Mouse (Mus musculus): ENCODE measurements around the gene Thap3. TPM values are rescaled to one million over a fixed set of nuclear protein-coding genes. Genes with fewer than 3 reads are reported as not detected.
A peak's percentile ranks its signal among the peaks of the same experiment; 100 is the strongest.

The Thap3 gene
- polyA plus RNA-seq, 1 experiment from 2014 or later = 42.4 TPM

GRCm38 (mm10) chr4:152010091-152010706, 21.4 kb upstream of the Thap3 start:
- Histone ChIP-seq H3K36me3 (ENCODE audit: insufficient read depth, low read length) (peaks cover 27% of the 10 kb centered on the region), H3K4me1 (ENCODE audit: insufficient read depth, low read length) (peaks cover 31% of the 10 kb centered on the region), H3K27ac (ENCODE audit: low read length) (peak overlapping the region; percentile 92), H3K4me2 (replicated peaks; ENCODE audit: low read depth, low read length) (peak overlapping the region; percentile 99), H3K27me3 (ENCODE audit: insufficient read depth, low read length) (no peaks in the 10 kb centered on the region), H3K9me3 (ENCODE audit: low read length) (no peaks in the 10 kb centered on the region), H3K4me3 (ENCODE audit: low read length) (peak overlapping the region; percentile 83), H3K9ac (replicated peaks; ENCODE audit: low read length) (peak overlapping the region; percentile 83)
- 2% methylated on average over 10 of the region's 10 CpGs for WGBS
- ATAC-seq (ENCODE audit: low FRiP score, low TSS enrichment) = peak; percentile 8; the same call in 1 of the 2 replicates

DNA sequence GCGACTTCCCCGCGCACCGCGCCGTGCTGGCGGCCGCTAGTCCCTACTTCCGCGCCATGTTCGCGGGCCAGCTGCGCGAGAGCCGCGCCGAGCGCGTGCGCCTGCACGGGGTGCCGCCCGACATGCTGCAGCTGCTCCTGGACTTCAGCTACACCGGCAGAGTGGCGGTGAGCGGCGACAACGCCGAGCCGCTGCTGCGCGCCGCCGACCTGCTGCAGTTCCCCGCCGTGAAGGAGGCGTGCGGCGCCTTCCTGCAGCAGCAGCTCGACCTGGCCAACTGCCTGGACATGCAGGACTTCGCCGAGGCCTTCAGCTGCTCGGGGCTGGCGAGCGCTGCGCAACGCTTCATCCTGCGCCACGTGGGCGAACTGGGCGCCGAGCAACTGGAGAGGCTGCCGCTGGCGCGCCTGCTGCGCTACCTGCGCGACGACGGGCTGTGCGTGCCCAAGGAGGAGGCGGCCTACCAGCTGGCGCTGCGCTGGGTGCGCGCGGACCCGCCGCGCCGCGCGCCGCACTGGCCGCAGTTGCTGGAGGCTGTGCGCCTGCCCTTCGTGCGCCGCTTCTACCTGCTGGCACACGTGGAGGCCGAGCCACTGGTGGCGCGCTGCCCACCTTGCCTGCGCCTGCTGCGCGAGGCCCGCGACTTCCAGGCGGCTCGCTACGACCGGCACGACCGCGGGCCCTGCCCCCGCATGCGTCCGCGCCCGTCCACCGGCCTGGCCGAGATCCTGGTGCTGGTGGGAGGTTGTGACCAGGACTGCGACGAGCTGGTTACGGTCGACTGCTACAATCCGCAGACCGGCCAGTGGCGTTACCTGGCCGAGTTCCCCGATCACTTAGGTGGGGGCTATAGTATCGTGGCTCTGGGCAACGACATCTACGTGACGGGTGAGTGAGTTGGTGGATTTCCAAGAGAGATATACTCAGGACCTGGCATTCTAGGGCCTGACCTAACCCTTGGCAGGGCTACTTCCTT, 20.6 kb upstream of the Thap3 start:
- Histone ChIP-seq H3K4me1 (ENCODE audit: insufficient read depth, low read length) (peaks cover 31% of the 10 kb centered on the region), H3K4me3 (ENCODE audit: low read length) (peak overlapping the region; percentile 83), H3K9me3 (ENCODE audit: low read length) (no peaks in the 10 kb centered on the region), H3K36me3 (ENCODE audit: insufficient read depth, low read length) (peaks cover 19% of the 10 kb centered on the region), H3K9ac (replicated peaks; ENCODE audit: low read length) (peak overlapping the region; percentile 83), H3K4me2 (replicated peaks; ENCODE audit: low read depth, low read length) (peak overlapping the region; percentile 99), H3K27me3 (ENCODE audit: insufficient read depth, low read length) (no peaks in the 10 kb centered on the region), H3K27ac (ENCODE audit: low read length) (peak overlapping the region; percentile 92)
- WGBS = under 1% methylated on average over 110 of the region's 115 CpGs
- ATAC-seq (ENCODE audit: low FRiP score, low TSS enrichment) = peak; percentile 72

DNA sequence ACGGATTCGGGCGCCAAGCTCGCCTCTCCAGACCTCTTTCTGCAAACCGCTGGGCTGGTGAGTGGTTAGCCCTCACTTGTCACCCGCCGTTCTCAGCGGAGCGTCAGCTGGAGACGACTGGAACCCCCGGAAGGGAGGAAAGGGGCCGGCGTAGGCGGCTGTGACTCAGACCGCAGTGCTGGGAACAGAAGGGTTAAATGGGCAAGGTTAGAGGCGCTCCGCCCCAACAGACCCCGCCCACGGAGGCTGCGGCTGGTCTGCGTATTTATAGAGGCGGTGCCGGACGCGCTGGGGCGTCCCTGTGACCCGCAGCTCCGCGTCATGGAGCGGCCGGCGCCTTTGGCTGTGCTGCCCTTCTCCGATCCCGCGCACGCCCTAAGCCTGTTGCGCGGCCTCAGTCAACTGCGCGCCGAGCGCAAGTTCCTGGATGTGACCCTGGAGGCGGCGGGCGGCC, 19.9 kb upstream of the Thap3 start, which contains the start of gene Klhl21:
Gene Klhl21, plus strand, starts transcription at position 182 of the 454 bp plus-strand sequence.
- Histone ChIP-seq H3K4me1 (ENCODE audit: insufficient read depth, low read length) (peaks cover 31% of the 10 kb centered on the region), H3K4me2 (replicated peaks; ENCODE audit: low read depth, low read length) (peak within 1 kb of the TSS; percentile 99), H3K4me3 (ENCODE audit: low read length) (peak within 1 kb of the TSS; percentile 83), H3K27ac (ENCODE audit: low read length) (peak within 1 kb of the TSS; percentile 92), H3K9ac (replicated peaks; ENCODE audit: low read length) (peak within 1 kb of the TSS; percentile 83), H3K36me3 (ENCODE audit: insufficient read depth, low read length) (peaks cover 12% of the 10 kb centered on the region; the same call in 1 of the 2 replicates), H3K9me3 (ENCODE audit: low read length) (no peaks in the 10 kb centered on the region), H3K27me3 (ENCODE audit: insufficient read depth, low read length) (no peaks in the 10 kb centered on the region)
- under 1% methylated on average over 44 of the region's 45 CpGs for WGBS
- ATAC-seq (ENCODE audit: low FRiP score, low TSS enrichment) = peak; percentile 90

- WGBS = 0% methylated on average over 14 of the region's 14 CpGs
- Histone ChIP-seq H3K9me3 (ENCODE audit: low read length) (no peaks in the 10 kb centered on the region), H3K27ac (ENCODE audit: low read length) (peak overlapping the region; percentile 92), H3K4me2 (replicated peaks; ENCODE audit: low read depth, low read length) (peak overlapping the region; percentile 99), H3K36me3 (ENCODE audit: insufficient read depth, low read length) (peaks cover 8% of the 10 kb centered on the region; the same call in 1 of the 2 replicates), H3K27me3 (ENCODE audit: insufficient read depth, low read length) (no peaks in the 10 kb centered on the region), H3K9ac (replicated peaks; ENCODE audit: low read length) (peak overlapping the region; percentile 83), H3K4me3 (ENCODE audit: low read length) (peak overlapping the region; percentile 83), H3K4me1 (ENCODE audit: insufficient read depth, low read length) (peaks cover 31% of the 10 kb centered on the region)
- ATAC-seq (ENCODE audit: low FRiP score, low TSS enrichment) = peak; percentile 3; the same call in 1 of the 2 replicates
Observed at GRCm38 (mm10) chr4:152008148-152008500, 19.3 kb upstream of the Thap3 start.

- H3K4me2 ChIP-seq (replicated peaks; ENCODE audit: low read depth, low read length) = peak overlapping the region; percentile 99
- H3K27ac ChIP-seq (ENCODE audit: low read length) = peak overlapping the region; percentile 92
- H3K4me1 ChIP-seq (ENCODE audit: insufficient read depth, low read length) = peaks cover 31% of the 10 kb centered on the region
- H3K4me3 ChIP-seq (ENCODE audit: low read length) = peak overlapping the region; percentile 83
- no peaks in the 10 kb centered on the region for H3K27me3 ChIP-seq (ENCODE audit: insufficient read depth, low read length)
- H3K36me3 ChIP-seq (ENCODE audit: insufficient read depth, low read length) = peaks cover 3% of the 10 kb centered on the region; the same call in 1 of the 2 replicates
- H3K9ac ChIP-seq (replicated peaks; ENCODE audit: low read length) = peak overlapping the region; percentile 83
- no peaks in the 10 kb centered on the region for H3K9me3 ChIP-seq (ENCODE audit: low read length)
- ATAC-seq (ENCODE audit: low FRiP score, low TSS enrichment) = peak; percentile 25; the same call in 1 of the 2 replicates
- 8% methylated on average over 8 of the region's 8 CpGs for WGBS
Observed at GRCm38 (mm10) chr4:152007481-152008147, 18.8 kb upstream of the Thap3 start.

DNA sequence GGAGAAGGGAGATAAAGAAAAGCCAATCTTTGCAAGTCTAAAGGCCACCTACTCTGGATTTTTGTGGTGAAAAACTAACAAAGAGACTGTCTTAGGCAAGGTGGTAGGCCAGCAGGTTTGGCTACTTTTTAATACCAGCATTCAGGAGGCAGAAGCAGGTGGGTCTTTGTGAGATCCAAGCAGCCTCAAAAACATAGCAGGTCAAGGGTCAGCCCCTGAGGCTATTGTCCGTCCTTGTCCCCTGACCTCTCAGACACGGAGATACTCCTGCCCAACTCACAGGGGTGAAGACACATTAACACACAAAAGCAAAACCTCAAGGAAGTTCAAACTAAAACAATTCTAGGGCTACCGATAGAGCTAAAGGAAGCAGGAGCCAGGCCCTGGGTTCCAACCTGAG, 18.0 kb upstream of the Thap3 start:
- Histone ChIP-seq H3K36me3 (ENCODE audit: insufficient read depth, low read length) (no peaks in the 10 kb centered on the region), H3K4me1 (ENCODE audit: insufficient read depth, low read length) (peaks cover 31% of the 10 kb centered on the region), H3K9ac (replicated peaks; ENCODE audit: low read length) (no peak overlapping the region), H3K9me3 (ENCODE audit: low read length) (no peaks in the 10 kb centered on the region), H3K27ac (ENCODE audit: low read length) (0 out of 2 replicates have a peak overlapping the region, but pooled peaks have one; percentile 92), H3K4me3 (ENCODE audit: low read length) (no peak overlapping the region), H3K4me2 (replicated peaks; ENCODE audit: low read depth, low read length) (no peak overlapping the region), H3K27me3 (ENCODE audit: insufficient read depth, low read length) (no peaks in the 10 kb centered on the region)
- WGBS = 48% methylated on average over 3 of the region's 3 CpGs
- ATAC-seq (ENCODE audit: low FRiP score, low TSS enrichment) = no peak

DNA sequence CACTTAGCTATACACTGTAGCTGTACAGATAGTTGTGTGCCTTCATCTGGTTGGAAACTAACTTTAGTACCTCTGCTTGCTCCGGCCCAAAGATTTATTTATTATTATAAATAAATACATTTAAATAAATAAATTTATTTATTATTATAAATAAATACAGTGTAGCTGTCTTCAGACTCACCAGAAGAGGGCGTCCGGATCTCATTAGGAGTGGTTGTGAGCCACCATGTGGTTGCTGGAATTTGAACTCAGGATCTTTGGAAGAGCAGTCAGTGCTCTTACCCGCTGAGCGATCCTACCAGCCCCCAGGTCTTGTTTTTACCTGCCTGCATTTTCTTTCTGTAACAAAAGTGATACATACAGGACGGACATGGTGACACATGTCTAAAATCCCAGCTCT, 17.3 kb upstream of the Thap3 start:
- Histone ChIP-seq H3K4me1 (ENCODE audit: insufficient read depth, low read length) (peaks cover 28% of the 10 kb centered on the region), H3K27me3 (ENCODE audit: insufficient read depth, low read length) (no peaks in the 10 kb centered on the region), H3K4me3 (ENCODE audit: low read length) (no peak overlapping the region), H3K9me3 (ENCODE audit: low read length) (no peaks in the 10 kb centered on the region), H3K4me2 (replicated peaks; ENCODE audit: low read depth, low read length) (no peak overlapping the region), H3K36me3 (ENCODE audit: insufficient read depth, low read length) (no peaks in the 10 kb centered on the region), H3K27ac (ENCODE audit: low read length) (no peak overlapping the region), H3K9ac (replicated peaks; ENCODE audit: low read length) (no peak overlapping the region)
- ATAC-seq (ENCODE audit: low FRiP score, low TSS enrichment) = no peak
- WGBS = 82% methylated on average over 6 of the region's 6 CpGs

GRCm38 (mm10) chr4:152002063-152002462, 13.3 kb upstream of the Thap3 start:
- Histone ChIP-seq H3K36me3 (ENCODE audit: insufficient read depth, low read length) (no peaks in the 10 kb centered on the region), H3K4me2 (replicated peaks; ENCODE audit: low read depth, low read length) (no peak overlapping the region), H3K27me3 (ENCODE audit: insufficient read depth, low read length) (no peaks in the 10 kb centered on the region), H3K4me1 (ENCODE audit: insufficient read depth, low read length) (peaks cover 14% of the 10 kb centered on the region), H3K9me3 (ENCODE audit: low read length) (no peaks in the 10 kb centered on the region), H3K9ac (replicated peaks; ENCODE audit: low read length) (no peak overlapping the region), H3K27ac (ENCODE audit: low read length) (no peak overlapping the region), H3K4me3 (ENCODE audit: low read length) (no peak overlapping the region)
- no peak for ATAC-seq (ENCODE audit: low FRiP score, low TSS enrichment)
- WGBS = 88% methylated on average over 3 of the region's 3 CpGs

- H3K27ac ChIP-seq (ENCODE audit: low read length) = no peak overlapping the region
Observed at GRCm38 (mm10) chr4:152001335-152001734, 12.5 kb upstream of the Thap3 start.

More at GRCm38 (mm10) chr4:152001335-152001734, 12.5 kb upstream of the Thap3 start:
- Histone ChIP-seq H3K9me3 (ENCODE audit: low read length) (no peaks in the 10 kb centered on the region), H3K9ac (replicated peaks; ENCODE audit: low read length) (no peak overlapping the region), H3K4me2 (replicated peaks; ENCODE audit: low read depth, low read length) (no peak overlapping the region), H3K4me3 (ENCODE audit: low read length) (no peak overlapping the region), H3K27me3 (ENCODE audit: insufficient read depth, low read length) (no peaks in the 10 kb centered on the region), H3K4me1 (ENCODE audit: insufficient read depth, low read length) (peaks cover 14% of the 10 kb centered on the region), H3K36me3 (ENCODE audit: insufficient read depth, low read length) (no peaks in the 10 kb centered on the region)
- 67% methylated on average over 4 of the region's 4 CpGs for WGBS
- no peak for ATAC-seq (ENCODE audit: low FRiP score, low TSS enrichment)

Data from kidney, embryonic 16.5 days (tissue).